Mouse (Mus musculus) thymus, postnatal 10 days (tissue): ENCODE data around the gene Ren1.

Experiments used
- DNase-seq, 2 experiments: peaks; one replicate each; pipeline ENCODE4 v3.0.0; 2021; ENCODE audit warnings: low spot score in 2 of 2

The Ren1 gene

DNA sequence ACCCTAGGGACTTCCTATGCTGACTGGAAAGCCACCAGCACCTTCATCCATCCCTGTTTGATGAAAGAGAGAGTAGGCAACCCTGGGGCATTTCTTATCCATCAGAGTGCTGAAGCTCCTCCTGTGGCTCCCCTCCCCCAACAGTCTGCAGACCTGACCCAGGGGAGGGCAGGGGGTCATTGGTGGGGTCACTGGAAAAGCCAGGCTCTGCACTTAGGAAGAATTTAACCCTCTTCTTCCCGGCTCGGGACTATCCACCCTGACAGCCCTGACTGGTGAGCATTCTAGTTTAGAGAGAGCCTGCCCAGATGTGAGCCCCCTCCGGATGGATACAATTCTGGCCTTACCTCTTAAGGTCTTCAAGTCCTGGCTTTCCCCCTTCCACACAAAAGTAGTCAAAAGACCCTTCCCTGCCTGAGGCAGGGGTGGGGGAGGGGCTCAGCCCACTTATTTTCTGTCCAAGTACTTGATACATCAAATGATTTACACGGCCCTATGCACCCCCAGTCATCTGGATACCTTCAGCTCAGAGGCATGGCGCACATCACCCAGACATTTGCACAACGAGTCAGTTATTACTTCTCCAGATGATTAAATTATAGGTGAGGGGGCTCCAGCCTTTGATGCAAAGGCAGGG is 58.7 kb downstream of the Ren1 start:
- DNase-seq: no peak

- no peak for DNase-seq
Measured at GRCm38 (mm10) chr1:133409786-133410185, 59.5 kb downstream of the Ren1 start.
